Mouse (Mus musculus) embryonic fibroblast, embryonic 13.5 days (primary cell): ENCODE results near the gene Ell2.

Experiments
- CTCF ChIP-seq: IDR thresholded peaks from 2 replicates; pipeline ENCODE4 v1.5.1; 2011; ENCODE audit warnings: mild to moderate bottlenecking, control low read depth, low read length, moderate library complexity, borderline replicate concordance; ENCODE audit not compliant: insufficient read depth
- POLR2A ChIP-seq: IDR thresholded peaks from 2 replicates; pipeline ENCODE4 v1.6.1; 2011; ENCODE audit warnings: low read depth, mild to moderate bottlenecking, control low read depth, low read length, moderate library complexity

GRCm38 (mm10) chr13:75797369-75798141 lies 91.0 kb downstream of the Ell2 start:
- TF ChIP-seq CTCF (peak; percentile 100), POLR2A (peak; percentile 44; the same call in 1 of the 2 replicates)
